Mouse (Mus musculus) adrenal gland, postnatal 25 days (tissue): ENCODE results near the gene Nudt22. TPM values are rescaled to one million over a fixed set of nuclear protein-coding genes. Genes with fewer than 3 reads are reported as not detected.
A peak's percentile ranks its signal among the peaks of the same experiment; 100 is the strongest.

Source experiments
- DNase-seq: peaks from one replicate; pipeline ENCODE4 v3.0.0; 2021; ENCODE audit warnings: mixed read lengths
- long read RNA-seq: library from polyadenylated mRNA; stranded (forward); transcript quantifications from one replicate; pipeline ENCODE4 v2.0.0, GENCODE M21; 2021
- total RNA-seq: library from RNA; stranded (reverse); gene quantifications from 2 replicates; pipeline ENCODE4 v1.2.3, GENCODE M21; 2021

Gene Nudt22
- total RNA-seq: 35.9 and 50.6 TPM in 2 replicates
- long read RNA-seq, transcript Nudt22-201 (6 exons, 1,000 nt): major isoform, 38 of 41 reads
- long read RNA-seq, partial matches to known transcripts: 0 of 41 reads
- long read RNA-seq, other reads (novel, unspliced or antisense): 0 of 41 reads

- DNase-seq: peak; percentile 89
Observed at GRCm38 (mm10) chr19:6996006-6996405, at the start of gene Nudt22, which contains the start of gene Trpt1. Gene Nudt22 (minus strand): TSS chr19:6996117. Gene Trpt1 (plus strand): TSS chr19:6996131.

- no peak for DNase-seq
Observed at GRCm38 (mm10) chr19:7044706-7045105, 48.8 kb upstream of the Nudt22 start.

- no peak for DNase-seq
Observed at GRCm38 (mm10) chr19:7044279-7044678, 48.4 kb upstream of the Nudt22 start.

DNA sequence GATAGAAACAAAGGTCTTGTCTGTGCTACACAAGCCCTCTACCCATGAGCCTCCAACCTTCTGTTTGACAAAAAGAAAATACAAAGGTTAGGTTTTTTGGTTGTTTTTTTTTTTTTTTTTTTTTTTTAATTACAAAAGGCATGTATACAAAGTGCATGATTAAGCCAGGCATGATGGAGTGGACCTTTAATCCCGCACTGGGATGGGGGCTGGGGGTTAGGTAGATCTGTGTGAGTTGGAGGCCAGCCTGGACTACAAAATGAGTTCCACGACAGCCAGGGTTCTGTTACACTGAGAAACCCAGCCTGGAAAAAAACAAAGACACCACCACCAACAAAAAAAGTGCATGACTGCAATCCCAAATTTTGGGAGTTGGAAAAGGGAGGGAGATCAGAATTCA is 45.3 kb upstream of the Nudt22 start:
- DNase-seq: no peak

DNA sequence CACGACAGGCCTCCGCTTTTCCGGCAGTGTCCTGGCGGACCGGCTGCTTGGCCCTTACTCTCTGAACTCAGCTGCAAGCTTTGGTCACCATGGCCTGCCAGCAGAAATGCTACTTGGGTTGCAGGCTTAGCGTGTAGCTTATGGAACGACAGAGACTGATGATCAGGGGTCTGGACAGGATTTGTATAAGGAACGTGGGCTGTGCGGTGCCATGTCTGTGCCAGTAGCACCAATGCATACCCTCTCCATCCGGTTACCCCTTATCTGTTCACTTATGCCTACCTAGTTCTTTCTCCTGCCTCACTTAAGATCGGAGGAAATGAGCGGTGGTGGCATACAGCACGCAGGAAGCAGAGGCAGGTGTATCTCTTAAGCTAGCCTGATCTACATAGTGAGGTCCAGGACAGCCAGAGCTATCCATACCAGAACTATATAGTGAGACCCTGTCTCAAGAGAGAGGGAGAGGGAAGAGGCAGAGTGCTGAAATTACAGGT is 44.8 kb upstream of the Nudt22 start:
- no peak for DNase-seq

DNA sequence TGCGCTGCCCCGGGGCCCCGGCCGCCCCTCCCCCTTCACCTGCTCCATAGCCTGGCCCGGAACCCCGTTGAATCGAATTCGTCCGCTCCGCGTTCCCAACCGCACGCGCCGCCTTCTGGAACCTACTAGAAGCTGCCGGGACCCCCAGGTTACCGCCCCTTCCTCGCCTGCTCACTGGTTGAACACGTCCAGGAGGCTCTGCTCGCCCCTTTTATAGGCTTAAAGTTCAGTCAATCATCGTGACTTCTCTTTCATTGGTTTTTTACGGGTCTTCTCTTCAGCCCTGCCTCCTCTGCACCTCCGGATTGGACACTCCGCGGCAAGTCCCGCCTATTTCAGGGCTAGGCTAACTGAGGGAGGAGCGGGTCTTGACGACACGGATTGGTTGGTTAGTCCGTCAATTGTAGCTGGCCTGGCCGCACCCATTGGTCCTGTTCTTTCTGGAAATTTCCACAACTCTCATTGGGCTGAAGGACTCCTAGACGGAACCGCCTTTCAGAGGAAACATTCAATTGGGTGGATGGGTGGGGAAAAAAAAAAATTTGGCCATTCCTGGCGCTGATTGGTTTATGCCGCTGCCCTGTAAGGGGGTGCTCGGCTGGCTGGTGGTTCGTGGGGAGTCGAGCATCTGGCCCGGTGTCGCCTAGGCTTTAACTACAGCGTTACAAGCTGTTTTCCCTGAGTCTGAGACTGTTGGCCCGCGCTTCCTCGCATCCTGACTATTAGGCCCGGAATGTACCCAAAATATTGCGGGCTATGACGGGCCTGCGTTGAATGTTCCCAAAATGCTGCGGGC is 44.1 kb upstream of the Nudt22 start, which contains the start of gene Stip1:
Gene Stip1 (minus strand): TSS at position 127 of the 796 bp plus-strand sequence.
- DNase-seq: peak; percentile 98

DNA sequence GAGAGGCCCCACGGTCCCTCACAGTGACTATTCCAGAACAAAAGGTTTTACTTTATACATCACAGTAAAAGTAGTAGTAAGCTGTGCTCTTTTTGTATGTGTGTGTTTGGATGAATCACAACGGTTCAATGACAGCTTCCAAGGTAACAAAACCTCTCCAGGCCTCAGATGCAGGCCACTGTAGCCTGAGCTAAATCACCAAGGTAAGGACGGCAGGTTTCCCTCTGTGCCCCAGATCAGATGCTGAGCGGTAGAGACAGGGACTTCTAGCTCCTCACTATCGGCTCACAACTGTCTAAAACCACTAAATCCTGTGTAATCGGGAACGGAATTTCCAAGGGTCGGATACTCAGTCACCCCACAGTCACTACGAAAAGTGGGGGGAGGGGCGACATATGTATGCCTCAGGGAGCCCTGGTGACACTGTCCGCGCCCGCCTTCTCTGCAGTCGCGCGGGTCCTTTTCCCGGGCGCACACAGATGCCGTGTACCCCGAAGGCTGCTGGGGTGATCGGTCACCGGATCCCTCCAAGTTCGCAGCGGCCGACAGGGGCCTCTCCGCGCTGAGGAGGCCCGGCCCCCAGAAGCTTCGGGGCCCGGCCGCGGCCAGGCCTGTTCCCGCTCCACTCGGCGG is 43.3 kb upstream of the Nudt22 start:
- peak; percentile 58 for DNase-seq

GRCm38 (mm10) chr19:7034006-7034405 is 38.1 kb upstream of the Nudt22 start:
- no peak for DNase-seq

- no peak for DNase-seq
Observed at GRCm38 (mm10) chr19:7029531-7029930, 33.6 kb upstream of the Nudt22 start.

DNA sequence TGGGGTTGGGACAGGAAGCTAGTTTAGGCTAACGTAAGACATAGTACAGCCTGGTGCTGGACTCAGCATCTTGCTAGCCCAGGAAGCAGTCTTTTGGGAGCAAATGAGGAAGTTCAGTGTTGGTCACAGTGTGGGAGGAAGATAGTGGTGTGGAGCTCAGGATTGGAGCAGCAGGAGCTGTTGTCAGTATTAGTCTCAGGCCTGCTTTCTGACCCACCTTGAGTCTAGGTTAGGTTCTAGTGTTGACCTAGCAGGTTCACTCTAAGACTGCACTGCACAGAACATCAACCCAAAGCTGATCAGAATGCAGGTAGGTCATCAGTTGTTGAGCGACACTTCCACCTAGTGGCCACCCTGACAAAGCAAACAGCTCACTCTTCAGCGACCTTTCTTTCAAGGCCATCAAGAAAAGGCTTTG is 24.3 kb upstream of the Nudt22 start:
- DNase-seq: peak; percentile 55

GRCm38 (mm10) chr19:7019191-7019590 is 23.3 kb upstream of the Nudt22 start, which contains the start of gene Fermt3:
Gene Fermt3 (minus strand): TSS chr19:7019469.
- no peak for DNase-seq

- no peak for DNase-seq
Observed at GRCm38 (mm10) chr19:7018546-7018945, 22.6 kb upstream of the Nudt22 start.

GRCm38 (mm10) chr19:7017541-7018457 is 21.9 kb upstream of the Nudt22 start:
- no peak for DNase-seq

GRCm38 (mm10) chr19:7014481-7015135 is 18.7 kb upstream of the Nudt22 start:
- DNase-seq: no peak

DNA sequence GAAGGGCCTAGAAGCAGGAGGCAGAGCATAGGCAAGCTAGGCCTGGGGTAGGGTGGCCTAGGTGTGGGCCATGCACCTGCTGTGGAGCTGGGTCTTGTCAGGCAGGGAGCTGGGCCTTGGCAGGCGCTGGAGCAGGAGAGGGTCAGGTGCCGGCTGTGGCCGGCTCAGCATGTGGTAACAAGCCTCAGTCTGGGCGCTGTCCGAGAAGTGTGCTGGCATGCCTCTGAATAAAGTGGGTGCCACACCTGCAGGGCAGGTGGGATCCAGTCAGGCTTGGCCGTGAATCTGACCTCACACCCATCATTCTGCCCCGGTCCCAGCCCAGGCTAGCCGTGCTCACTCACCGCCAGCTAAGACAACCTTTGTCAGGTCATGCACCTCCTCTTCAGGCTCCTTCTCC is 18.1 kb upstream of the Nudt22 start:
- no peak for DNase-seq

DNA sequence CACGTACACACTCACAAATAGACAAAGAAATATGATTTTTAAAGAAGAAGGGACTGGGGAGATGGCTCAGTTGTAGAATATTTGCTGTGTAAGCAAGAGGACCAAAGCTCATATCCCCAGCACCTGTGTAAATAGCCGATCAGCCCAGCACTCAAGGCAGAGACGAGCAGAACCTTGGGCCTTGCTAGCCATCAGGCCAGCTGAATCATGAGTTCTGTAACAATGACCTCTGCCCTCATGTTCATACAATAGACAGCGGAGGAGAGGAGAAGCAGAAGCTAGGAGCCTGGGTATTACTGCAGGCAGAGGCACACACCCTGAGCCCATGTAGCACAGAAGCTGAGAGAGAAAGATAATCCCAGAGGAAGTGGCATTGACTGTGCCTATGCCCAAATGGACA is 16.5 kb upstream of the Nudt22 start:
- no peak for DNase-seq

DNA sequence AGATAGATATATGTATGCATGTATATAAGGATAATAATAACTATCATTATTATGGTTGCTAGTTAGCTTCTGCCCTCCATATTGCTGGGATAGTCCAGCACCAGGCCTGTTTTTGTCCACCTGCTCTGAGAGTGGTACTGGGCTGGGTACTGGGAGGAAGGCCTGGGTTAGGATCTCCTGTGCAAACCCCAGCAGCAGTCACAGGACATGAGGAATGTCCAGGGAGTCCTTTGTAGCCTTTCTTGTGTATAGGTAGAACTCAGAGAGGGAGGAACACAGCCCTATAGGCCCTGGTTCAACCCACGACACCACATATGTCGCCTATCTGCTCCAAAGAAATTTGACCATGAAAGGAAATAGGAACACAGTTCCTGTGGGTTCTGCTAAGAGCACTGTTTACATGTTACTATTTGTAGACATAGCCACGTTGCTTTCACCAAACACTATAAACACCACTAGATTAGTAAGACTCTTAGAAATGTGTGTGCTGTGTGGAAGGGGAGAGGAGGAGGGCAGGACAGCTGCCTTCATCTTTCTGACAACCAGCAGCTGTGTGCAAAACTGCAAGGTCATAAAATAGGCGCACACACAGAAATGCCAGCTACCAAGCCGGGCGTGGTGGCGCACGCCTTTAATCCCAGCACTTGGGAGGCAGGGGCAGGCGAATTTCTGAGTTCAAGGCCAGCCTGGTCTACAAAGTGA is 11.1 kb upstream of the Nudt22 start:
- DNase-seq: no peak

- DNase-seq: no peak
Observed at GRCm38 (mm10) chr19:6999360-7000063, 3.6 kb upstream of the Nudt22 start.

DNA sequence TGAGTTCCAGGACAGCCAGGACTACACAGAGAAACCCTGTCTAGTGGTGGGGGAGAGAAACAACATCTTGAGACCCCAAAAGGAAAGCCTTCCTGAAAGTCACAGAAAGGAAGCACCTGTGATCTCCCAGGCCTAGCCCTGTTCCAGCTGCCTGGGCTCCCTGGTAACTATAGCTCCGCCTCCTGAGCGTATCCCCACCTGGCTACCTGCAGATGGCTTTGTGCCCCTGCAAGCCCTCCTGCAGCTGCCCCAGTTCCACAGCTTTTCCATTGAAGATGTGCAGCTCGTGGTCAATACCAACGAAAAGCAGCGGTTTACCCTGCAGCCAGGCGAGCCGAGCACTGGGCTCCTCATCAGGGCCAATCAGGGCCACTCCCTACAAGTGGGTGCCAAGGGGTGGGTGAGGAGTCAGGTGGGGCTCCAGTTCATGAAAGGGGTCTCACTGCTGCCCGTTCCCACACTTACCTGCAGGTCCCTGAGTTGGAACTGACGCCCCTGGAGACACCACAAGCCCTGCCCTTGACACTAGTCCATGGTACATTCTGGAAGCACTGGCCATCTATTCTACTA is 1.9 kb upstream of the Nudt22 start:
- no peak for DNase-seq
